Mouse (Mus musculus): Measurements from ENCODE around the gene Cdk6. TPM values are rescaled to one million over a fixed set of nuclear protein-coding genes. Genes with fewer than 3 reads are reported as not detected.
A peak's percentile ranks its signal among the peaks of the same experiment; 100 is the strongest.
"Not testable (repeated sequence)": the region's sequence is repeated elsewhere in the genome, so short reads cannot be mapped to it uniquely, and the experiment has no call there.

Cdk6 gene
- total RNA-seq, 2 experiments from 2014 or later: 2.8 to 5.1 TPM

DNA sequence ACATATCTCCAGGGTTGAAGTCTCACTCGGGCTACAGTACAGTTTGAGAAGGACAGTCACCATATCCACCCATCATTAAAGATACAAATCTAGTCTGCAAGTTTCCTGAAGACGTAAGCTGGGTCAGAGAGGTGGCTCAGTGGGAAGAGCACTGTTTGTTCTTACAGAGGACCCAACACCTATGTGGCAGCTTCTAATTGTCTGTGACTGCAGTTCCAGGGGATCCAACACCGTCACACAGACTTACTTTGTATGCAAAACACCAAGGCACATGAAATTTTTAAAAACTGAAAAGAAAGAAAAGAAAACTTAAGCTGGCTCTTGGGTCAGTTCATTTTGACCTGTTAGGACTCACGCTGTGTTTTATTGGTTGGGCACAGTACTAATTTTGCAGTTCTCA, 162.1 kb downstream of the Cdk6 start:
- DNase-seq (ENCODE audit: extremely low spot score in 1 of 2, low spot score in 1 of 2): no peak

DNA sequence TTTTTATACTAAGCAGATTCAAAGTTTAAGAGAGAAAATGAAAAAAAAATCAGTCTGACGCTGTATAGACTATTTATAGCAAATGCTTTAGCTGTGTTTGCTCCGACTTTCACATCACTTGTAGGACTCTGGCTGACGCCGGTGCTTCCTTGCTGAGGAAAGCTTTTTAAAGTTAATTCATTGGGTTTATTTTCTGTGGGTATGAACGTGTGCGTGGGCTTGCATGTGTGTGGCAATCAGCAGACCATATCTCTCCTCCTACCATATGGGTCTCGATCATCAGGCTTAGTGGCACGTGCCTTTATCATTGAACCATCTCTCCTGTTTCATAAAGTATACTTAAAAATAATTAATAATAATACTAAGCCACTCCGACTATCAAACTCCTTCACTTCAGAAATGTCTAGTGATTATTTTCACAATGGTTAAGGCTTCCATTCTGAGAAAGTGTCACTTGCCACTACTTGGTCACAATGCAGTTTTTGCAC, 162.6 kb downstream of the Cdk6 start:
- DNase-seq (ENCODE audit: extremely low spot score in 1 of 2, low spot score in 1 of 2): no peak

DNA sequence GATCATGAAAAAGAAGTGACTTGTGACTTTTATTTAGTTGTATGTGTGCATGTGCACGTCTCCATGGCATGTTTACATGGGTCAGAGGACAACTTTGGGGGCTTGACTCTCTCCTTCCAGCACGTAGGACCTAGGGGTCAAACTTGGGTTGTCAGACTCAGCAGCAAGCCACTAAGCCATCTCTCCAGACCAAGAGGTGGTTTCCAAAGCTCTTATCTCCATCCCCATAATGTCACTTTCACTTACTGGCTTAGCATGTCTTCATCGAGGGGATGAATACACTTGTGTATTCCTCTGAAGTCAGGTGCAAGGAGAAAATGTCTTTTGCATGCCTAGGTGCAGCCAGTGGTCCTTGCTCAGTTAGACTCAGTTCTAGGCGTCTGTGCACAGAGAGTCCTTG, 163.2 kb downstream of the Cdk6 start:
- DNase-seq (ENCODE audit: extremely low spot score in 1 of 2, low spot score in 1 of 2): no peak

DNA sequence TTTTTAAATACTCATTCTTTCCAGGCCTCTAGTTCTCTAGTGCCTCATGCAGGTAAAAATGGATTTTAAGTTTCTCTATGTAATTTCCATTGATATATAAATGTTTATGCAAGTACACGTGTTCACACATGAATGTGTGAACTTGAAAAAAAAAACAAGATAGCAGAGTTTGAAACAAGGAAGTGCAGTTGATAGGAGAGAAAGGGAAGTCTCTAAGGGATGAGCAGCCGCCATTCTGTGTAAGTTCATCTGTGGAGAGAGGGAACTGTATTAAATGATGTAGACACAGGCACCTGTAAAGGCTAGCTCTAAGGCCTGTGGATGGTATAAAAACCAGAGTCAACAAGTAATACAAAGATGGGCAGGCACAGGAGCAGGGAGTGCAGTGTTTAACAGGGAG, 164.3 kb downstream of the Cdk6 start:
- DNase-seq (ENCODE audit: extremely low spot score in 1 of 2, low spot score in 1 of 2): no peak

DNA sequence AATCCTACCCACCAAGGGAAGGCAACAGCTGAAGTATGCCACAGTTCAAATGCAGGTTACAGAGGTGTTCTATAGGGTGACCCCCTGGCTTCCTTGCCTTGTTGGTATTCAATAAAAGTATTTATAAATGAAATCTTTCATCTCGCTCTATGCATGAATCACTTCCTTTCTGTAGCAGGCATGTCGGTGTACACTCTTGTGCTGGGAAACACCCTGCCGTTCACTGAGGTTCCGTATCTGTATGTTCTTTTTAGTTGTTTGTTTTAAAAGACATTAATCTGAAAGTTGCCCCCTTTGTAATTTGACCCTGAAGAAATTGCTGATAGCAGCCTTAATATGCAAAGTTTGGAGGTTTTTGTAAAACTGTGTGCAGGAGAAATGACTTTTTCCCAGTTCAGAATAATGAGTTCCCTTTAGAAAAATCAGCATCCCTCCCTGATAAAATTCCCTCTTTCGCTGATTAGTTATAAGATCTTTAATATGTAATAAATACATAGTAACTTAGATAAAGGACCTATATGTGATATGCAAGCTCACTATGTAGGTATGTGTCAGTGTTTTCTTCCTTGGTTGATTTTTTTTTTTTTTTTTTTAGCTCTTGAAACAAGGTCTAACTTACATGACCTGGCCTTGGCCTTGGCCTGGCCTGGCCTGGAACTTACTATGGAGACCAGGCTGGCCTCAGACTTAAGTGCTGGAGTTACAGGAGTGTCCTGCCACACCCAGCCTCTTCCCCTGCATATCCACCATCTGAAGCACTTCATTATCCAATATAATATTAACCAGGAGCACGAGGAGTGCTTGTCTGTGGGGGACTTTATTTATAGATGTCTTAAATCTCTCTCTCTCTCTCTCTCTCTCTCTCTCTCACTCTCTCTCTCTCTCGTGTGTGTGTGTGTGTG, 167.4 kb downstream of the Cdk6 start:
- no peak for DNase-seq (ENCODE audit: extremely low spot score in 1 of 2, low spot score in 1 of 2)

DNA sequence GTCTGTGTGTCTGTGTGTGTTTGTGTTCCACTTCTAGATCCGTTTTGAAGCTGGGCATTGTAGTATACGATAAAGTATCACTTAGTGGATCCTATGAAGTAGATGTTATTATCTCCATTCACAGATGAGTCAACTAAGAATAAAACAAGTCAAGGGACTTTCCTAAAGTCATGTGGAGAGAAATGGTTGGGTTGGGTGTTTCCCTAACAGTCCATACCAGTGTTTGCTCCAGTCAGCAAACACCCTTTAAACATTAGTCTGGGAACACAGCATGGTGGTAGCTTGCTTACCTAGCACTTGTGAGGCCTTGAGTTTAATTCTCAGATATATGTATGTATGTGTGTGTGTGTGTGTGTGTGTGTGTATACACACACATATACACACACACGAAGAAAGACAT, 168.2 kb downstream of the Cdk6 start:
- no peak for DNase-seq (ENCODE audit: extremely low spot score in 1 of 2, low spot score in 1 of 2)

DNA sequence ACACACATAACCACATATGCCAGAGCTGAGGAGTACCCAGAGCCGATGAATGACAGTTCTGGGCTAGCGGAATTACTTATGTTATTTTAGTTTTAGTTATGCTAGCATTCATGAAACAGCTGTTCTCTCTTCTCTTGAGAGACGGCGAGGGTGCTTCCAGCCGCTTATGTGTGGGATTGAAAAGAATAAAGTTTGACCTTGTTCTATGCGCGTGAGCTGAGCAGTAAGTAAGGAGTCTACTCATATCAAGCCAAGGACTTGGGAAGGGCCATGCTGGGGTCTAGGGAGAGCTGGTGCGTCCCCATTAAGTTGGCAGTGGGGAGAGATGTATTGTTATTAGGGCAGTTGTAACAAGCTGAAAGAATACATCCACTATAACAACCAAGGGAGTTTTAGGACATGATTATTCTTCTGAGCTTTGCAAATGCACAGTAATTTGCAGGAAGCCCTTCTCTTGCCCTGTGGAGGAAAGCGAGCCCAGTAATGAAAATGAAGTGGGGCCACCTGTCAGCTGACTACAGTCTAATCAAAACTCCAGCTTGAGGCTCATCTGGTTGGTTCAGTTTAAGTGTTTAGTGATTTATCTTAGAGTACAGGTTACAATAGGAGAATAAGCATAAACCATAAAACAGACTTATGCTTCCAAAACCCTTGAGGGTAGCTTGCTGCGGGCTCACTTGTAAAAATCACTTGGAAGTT, 170.0 kb downstream of the Cdk6 start:
- DNase-seq (ENCODE audit: extremely low spot score in 1 of 2, low spot score in 1 of 2): no peak

DNA sequence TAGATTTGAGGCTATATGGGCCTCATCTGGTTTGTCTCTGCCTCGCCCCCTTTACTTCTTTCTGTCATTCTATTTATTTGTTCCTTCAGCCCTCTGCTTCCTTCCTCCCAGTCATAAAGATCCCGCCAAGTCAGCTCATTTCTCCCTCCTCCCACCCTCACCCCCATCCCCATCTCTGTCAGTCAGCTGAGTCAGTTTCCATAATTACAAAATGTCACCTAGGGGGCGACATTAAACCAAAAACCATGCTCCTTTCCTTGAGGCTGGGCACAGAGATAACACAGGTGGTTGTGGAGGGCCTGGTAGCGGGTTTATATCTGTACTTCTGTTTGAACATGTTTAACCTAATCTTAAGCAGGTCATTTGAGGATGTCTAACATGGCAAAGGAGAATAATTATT, 171.3 kb downstream of the Cdk6 start:
- DNase-seq (ENCODE audit: extremely low spot score in 1 of 2, low spot score in 1 of 2): no peak

DNA sequence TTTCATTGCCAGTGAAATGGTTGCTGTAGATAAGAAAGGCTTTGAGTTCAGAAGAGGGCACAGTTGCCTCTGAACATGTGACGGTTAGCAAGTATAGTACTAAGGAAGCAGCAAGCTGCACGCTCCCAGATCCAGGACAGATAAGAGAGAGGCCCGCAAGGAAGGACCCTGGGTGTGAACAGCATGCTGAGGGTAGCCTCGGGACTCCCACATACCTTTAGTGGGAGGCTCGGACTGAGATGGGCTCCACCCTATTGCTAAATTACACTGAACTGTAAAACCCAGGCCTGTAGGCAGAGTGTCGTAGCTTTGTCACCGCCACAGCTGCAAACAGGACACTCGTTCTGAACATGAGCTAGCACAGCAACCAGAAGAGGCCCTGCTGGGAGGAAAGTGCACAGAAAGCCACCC, 173.6 kb downstream of the Cdk6 start:
- DNase-seq (ENCODE audit: extremely low spot score in 1 of 2, low spot score in 1 of 2): no peak

DNA sequence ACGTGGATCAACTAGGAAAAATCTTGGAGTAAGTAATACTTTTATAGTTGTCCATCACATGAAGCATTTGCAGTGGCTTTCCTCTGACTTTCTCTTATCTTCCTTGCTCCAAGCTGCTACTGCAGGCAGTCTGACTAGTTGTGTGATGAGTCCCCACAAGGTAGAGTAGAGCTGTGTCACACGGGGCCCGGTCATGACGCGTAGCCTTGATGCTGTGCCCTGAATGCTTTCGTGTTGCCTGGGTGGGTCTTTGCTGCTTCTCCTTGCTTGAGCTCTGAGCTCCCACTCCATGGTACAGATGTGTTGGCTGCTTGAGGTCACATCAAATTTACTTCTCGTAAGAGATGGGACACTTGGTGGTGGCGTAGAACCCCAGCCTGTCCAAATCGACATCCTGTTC, 174.2 kb downstream of the Cdk6 start:
- no peak for DNase-seq (ENCODE audit: extremely low spot score in 1 of 2, low spot score in 1 of 2)

DNA sequence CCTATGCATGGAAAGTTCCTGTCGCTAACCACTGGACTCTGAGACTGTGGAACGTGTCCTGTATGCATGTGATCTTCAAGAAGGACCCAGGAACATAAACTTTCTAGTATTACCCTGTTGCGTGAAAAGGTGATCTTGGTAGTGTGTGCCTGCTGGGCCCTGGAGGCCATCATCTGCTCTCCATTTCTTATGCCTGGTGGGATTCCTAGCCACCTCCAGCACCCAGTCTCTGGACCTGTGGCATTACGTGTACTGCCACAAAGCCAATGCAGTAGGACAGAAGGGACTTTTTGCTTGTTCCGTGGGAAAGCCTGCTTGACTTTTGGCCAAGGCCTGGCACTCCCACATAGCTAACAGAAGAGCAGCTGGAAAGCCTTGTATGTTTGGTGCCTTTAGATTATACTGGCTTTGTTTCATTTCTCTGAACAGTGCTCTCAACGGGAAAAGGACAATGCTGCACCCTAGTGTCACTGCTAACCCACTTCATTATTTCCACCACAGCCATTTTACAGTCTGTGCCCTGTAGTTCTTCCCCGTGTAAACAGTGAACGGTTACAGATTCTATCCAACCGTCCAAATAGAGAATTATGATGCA, 175.3 kb downstream of the Cdk6 start:
- peak; percentile 18 to 39 for DNase-seq (ENCODE audit: extremely low spot score in 1 of 2, low spot score in 1 of 2)

DNA sequence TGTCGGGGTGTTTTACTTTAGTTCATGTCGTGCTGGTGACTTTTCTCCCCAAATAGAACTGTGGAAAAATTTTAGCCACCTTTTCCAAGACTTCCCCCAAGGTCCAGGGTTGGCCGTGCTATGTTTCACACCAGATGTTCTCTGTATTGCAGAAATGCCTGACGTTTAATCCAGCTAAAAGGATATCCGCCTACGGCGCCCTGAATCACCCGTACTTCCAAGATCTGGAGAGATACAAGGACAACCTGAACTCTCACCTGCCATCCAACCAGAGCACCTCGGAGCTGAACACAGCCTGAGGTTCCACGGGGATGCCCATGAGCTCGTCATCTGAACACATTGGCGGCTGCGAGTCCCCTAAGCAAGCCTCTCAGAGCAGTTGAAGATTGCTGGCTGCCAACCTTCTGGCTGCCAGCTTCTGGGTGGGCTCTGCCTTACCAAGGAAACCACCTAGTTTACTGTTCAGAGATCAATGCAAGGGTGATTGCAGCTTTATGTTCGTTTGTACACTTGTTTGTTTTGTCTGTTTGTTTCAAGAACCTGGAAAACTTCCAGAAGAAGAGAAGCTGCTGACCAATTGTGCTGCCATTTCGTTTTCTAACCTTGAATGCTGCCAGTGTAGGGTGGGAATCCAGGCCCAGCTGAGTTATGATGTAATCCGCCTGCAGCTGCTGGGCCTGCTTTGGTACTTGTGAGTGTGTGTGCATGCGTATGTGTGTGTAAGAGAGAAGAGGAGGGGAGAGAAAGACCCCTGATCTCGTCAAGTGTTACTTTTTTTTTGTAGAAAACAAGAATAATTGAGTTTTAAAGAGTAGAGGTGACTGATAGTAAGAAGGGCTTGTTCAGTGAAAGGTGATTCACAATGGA, 179.4 kb downstream of the Cdk6 start:
- no peak for DNase-seq (ENCODE audit: extremely low spot score in 1 of 2, low spot score in 1 of 2)

DNA sequence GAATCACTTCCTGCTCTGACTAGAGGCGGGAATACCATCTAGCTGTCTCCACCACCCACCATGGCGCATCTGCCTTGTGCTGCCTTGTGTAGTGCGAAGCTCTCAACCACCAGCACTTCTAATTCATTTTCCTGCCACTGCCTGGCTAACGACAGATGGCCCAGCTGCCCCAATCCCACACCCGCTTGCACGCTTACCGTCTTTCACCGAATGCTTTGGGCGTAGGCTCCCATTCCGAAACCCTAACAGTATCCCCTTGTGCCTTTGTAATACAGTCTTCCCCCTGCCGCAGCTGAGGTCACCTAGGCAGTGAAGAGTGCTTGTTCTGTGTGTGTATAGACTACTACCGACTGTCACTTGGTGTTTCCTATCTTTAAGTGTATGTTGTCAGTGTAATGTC, 180.5 kb downstream of the Cdk6 start:
- no peak for DNase-seq (ENCODE audit: extremely low spot score in 1 of 2, low spot score in 1 of 2)

DNA sequence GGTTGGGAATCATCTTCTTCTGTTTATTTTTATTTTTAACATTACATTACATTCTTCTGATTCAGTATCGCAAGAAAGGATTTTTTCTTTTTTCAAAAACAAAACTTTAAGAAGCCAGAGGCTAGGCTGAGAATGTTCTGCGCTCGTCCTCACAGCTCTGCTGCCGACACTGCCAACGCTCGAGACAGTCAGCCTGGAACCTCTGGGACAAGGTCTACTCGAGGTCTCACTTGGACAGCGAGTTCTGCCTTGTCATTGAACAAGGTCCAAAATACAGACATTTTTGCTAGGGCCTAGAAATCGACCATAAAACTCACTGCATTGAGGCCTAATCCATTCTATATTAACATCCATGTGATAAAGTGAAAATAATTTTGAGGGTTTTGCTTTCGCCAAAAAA, 181.5 kb downstream of the Cdk6 start:
- DNase-seq (ENCODE audit: extremely low spot score in 1 of 2, low spot score in 1 of 2): no peak

DNA sequence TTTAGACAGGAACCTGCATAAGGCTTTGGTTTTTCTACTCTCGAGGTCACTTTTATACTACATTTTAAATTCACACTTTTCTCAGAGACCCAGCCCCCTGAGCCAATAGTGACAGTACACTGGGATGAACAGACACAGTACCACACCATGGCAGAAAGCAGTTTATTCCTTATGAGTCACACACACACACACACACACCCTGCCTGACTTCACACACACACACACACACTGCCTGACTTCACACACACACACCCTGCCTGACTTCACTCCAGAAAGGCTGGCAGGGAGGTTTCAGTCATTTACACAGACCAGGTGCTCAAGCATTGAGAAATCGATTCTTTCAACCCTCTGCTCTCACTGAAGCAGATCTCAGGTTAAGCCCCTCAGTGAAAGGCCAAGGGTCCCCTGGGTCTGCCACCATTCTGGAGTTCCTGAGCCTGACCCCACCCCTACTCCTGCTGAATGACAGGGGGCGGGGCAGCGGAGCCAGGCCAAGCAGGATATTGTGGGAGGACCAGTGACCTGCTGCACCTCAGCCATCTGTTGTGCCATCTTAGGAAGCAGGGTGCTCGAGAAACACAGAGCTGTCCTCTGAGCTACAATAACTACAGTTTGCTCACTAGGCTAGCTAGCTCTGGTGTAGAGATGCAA, 185.9 kb downstream of the Cdk6 start:
- DNase-seq (ENCODE audit: extremely low spot score in 1 of 2, low spot score in 1 of 2): no peak

DNA sequence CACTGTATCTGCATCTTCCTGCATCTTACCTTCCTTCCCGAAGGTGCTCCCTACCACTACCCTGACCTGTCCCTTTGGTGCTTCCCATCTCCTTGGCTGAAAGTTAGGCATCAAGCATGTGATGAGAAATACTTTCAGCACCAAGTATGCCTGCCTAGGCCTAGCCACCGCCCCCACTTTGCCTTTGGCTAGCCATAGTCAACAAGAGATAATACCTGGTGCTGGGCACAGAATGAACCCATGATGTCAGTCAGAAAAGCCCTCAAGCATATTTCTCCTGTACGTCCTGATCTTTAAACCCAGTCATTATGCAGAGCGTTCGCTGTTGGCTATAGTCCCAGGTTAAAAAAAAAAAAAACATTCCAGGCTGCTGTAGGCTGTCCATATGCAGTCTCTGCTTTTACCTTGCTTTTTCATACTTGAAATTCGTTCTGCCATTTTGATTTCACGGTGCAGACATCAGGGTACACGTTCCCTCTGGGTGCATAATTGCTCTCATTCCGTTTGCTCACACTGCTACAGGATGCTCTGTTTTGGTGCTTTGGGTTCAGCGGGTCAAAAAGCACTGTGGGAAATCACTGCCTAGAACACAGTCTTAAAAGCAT, 188.4 kb downstream of the Cdk6 start:
- DNase-seq (ENCODE audit: extremely low spot score in 1 of 2, low spot score in 1 of 2): no peak

DNA sequence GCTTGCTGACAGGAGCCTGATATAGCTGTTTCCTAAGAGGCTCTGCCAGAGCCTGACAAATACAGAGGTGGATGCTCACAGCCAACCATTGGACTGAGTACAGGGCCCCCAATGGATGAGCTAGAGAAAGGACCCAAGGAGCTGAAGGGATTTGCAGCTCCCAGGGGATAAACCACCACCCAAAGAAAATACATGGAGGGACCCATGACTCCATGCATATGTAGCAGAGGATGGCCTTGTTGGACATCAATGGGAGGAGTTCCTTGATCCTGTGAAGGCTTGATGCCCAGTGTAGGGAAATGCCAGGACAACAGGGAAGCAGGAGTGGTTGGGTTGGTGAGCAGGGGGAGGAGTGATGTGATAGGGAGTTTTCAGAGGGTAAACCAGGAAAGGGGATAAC, 190.8 kb downstream of the Cdk6 start:
- not testable (repeated sequence) for DNase-seq (ENCODE audit: extremely low spot score in 1 of 2, low spot score in 1 of 2)

DNA sequence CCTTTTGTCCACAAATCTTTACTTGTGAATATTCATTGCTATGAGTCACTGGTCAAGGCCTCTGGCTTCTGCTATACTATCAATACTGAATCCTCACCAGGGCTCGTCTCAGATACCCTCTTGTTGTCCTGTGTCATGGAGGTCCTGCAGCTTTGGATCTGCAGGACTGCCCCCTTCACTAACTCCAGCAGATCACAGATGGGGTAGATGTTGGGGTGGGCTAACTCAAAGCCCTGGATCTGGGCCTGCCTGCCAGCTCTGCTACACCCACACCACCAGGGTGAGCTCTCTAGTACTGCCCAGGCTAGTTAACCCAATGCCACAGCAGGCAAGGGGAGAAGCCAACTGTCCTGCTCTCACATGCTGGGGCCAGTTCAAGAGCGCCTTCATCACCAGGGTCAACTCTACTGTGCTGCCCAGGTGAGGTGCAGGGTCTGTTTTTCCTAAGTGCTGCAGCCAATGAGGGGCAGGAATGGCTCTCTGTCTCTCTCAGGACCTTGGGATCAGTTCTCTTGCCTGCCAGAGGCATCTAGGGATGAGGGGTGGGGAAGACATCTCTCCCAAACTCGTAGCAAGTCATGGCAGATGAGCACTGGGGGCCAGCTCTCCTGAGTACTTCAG, 195.4 kb downstream of the Cdk6 start:
- no peak for DNase-seq (ENCODE audit: extremely low spot score in 1 of 2, low spot score in 1 of 2)

All from layer of hippocampus, postnatal 25 days (tissue).